ENCODE assay signal across 27 mouse cellular contexts in genomic region chr11:44204384-44204783, GRCm38 (mm10).
DNase-seq lines count a peak whose midpoint lies in the region; ATAC-seq and TF ChIP-seq lines count a peak whose summit lies in the region.
"Had no signal": no experiment of that assay in that cellular context is flagged by ENCODE, and none has a peak within 500 bp of the region (broad histone marks: within the 10 kb centered on the region; RNA-seq: fewer than 3 reads in every experiment).

No protein-coding gene starts in this region.

- TF ChIP-seq POLR2A in myocyte (IDR thresholded peaks at IDR 0.05; ENCODE audit: insufficient read length, low read depth): no peak

- H3K27me3 ChIP-seq in midbrain, embryonic 11.5 days (ENCODE audit: control insufficient read depth, insufficient read depth, low read length): no peaks in the 10 kb centered on the region
- no peaks in the 10 kb centered on the region for H3K27me3 ChIP-seq in midbrain, embryonic 16.5 days (ENCODE audit: control insufficient read depth, insufficient read depth, low read depth, low read length)
- H3K27me3 ChIP-seq in myocyte (ENCODE audit: control insufficient read depth, insufficient read depth, insufficient read length): no peaks in the 10 kb centered on the region
- H3K27me3 ChIP-seq in heart, embryonic 11.5 days (ENCODE audit: control insufficient read depth, insufficient read depth, low read length): no peaks in the 10 kb centered on the region
- H3K27me3 ChIP-seq: forebrain, embryonic 13.5 days; hindbrain, embryonic 13.5 days had no signal

- H3K4me3 ChIP-seq in midbrain, embryonic 11.5 days (ENCODE audit: low read depth, low read length): no peak overlapping the region
- no peak overlapping the region for H3K4me3 ChIP-seq in midbrain, embryonic 16.5 days (ENCODE audit: low read depth, low read length)
- H3K4me3 ChIP-seq in myocyte: no peak overlapping the region
- H3K4me3 ChIP-seq in heart, embryonic 11.5 days (ENCODE audit: low read depth, low read length): no peak overlapping the region
- H3K4me3 ChIP-seq: forebrain, embryonic 10.5 days; forebrain, embryonic 13.5 days; heart, adult 2 months; heart, embryonic 10.5 days; hindbrain, embryonic 10.5 days; hindbrain, embryonic 13.5 days had no signal

- DNase-seq in midbrain, embryonic 11.5 days (ENCODE audit: low spot score, missing footprints): peak; percentile 8
- no peak for DNase-seq in kidney, adult 11 months
- no peak for DNase-seq in frontal cortex, adult 2 months (ENCODE audit: extremely low spot score in 1 of 2, low spot score in 1 of 2)
- DNase-seq: adrenal gland, postnatal 10 days; adrenal gland, postnatal 36 days; cerebellum, adult 18-20 months; cerebellum, adult 9-10 months; cerebellum, postnatal 14 days; embryo, embryonic 11 days; forebrain, postnatal 0 days; gastrocnemius, postnatal 25 days; heart, adult 2 months had no signal

- H3K4me2 ChIP-seq in midbrain, embryonic 11.5 days: no peak overlapping the region
- H3K4me2 ChIP-seq in midbrain, embryonic 16.5 days (ENCODE audit: low read length): no peak overlapping the region
- peak overlapping the region; percentile 13 for H3K4me2 ChIP-seq in myocyte (ENCODE audit: low read depth)
- H3K4me2 ChIP-seq in heart, embryonic 11.5 days: no peak overlapping the region
- H3K4me2 ChIP-seq: forebrain, embryonic 13.5 days; hindbrain, embryonic 13.5 days had no signal

- ATAC-seq in midbrain, embryonic 11.5 days (ENCODE audit: low FRiP score): no peak
- ATAC-seq in midbrain, embryonic 16.5 days: no peak
- ATAC-seq in common myeloid progenitor, adult 5-6 weeks (replicated peaks; ENCODE audit: low read depth, poor library complexity, severe bottlenecking): peak; percentile 86
- ATAC-seq in megakaryocyte, adult 5-6 weeks (ENCODE audit: poor library complexity, severe bottlenecking): peak; percentile 66
- no peak for ATAC-seq in heart, embryonic 11.5 days (replicated peaks; ENCODE audit: insufficient number of reproducible peaks, low FRiP score, low TSS enrichment)
- ATAC-seq: activated CD4-positive, CD25-positive, alpha-beta regulatory T cell, adult 4 months; CD4-positive, CD25-positive, alpha-beta regulatory T cell, adult 4 months; forebrain, embryonic 13.5 days; forebrain, postnatal 0 days; hindbrain, postnatal 0 days; inflammation-experienced regulatory T-cells, adult 6 months; intestine, embryonic 16.5 days had no signal

- 88% methylated on average over 3 of the region's 3 CpGs for WGBS in midbrain, embryonic 11.5 days
- WGBS in midbrain, embryonic 16.5 days: 92% methylated on average over 3 of the region's 3 CpGs
- WGBS in heart, embryonic 11.5 days (ENCODE audit: insufficient replicate concordance): 62% methylated on average over 3 of the region's 3 CpGs

- no peak overlapping the region for H3K9ac ChIP-seq in midbrain, embryonic 11.5 days (ENCODE audit: low read length)
- no peak overlapping the region for H3K9ac ChIP-seq in midbrain, embryonic 16.5 days (ENCODE audit: low read depth, low read length)
- H3K9ac ChIP-seq in heart, embryonic 11.5 days (ENCODE audit: low read depth, low read length): no peak overlapping the region
- H3K9ac ChIP-seq: forebrain, embryonic 13.5 days; forebrain, postnatal 0 days; hindbrain, embryonic 13.5 days had no signal

- H3K36me3 ChIP-seq in midbrain, embryonic 11.5 days (ENCODE audit: control insufficient read depth, insufficient read depth, low read length): no peaks in the 10 kb centered on the region
- no peaks in the 10 kb centered on the region for H3K36me3 ChIP-seq in midbrain, embryonic 16.5 days (ENCODE audit: control insufficient read depth, insufficient read depth, low read length)
- H3K36me3 ChIP-seq in myocyte (ENCODE audit: control insufficient read depth, insufficient read depth): no peaks in the 10 kb centered on the region
- no peaks in the 10 kb centered on the region for H3K36me3 ChIP-seq in heart, embryonic 11.5 days (ENCODE audit: control insufficient read depth, insufficient read depth, low read length)
- H3K36me3 ChIP-seq: forebrain, embryonic 10.5 days; heart, embryonic 10.5 days; hindbrain, embryonic 10.5 days; hindbrain, embryonic 13.5 days had no signal

- H3K27ac ChIP-seq in midbrain, embryonic 11.5 days (ENCODE audit: low read depth, low read length): no peak overlapping the region
- no peak overlapping the region for H3K27ac ChIP-seq in midbrain, embryonic 16.5 days (ENCODE audit: low read length)
- no peak overlapping the region for H3K27ac ChIP-seq in heart, embryonic 11.5 days (ENCODE audit: low read depth, low read length)
- H3K27ac ChIP-seq: forebrain, embryonic 10.5 days; forebrain, embryonic 13.5 days; heart, adult 2 months; heart, embryonic 10.5 days; hindbrain, embryonic 10.5 days; hindbrain, embryonic 13.5 days; hindbrain, postnatal 0 days had no signal

- no peaks in the 10 kb centered on the region for H3K9me3 ChIP-seq in midbrain, embryonic 11.5 days (ENCODE audit: control insufficient read depth, low read length)
- H3K9me3 ChIP-seq in midbrain, embryonic 16.5 days (replicated peaks; ENCODE audit: control insufficient read depth, low read length, poor library complexity, severe bottlenecking): no peaks in the 10 kb centered on the region
- H3K9me3 ChIP-seq in heart, embryonic 11.5 days (replicated peaks; ENCODE audit: control insufficient read depth, low read length): no peaks in the 10 kb centered on the region
- H3K9me3 ChIP-seq: forebrain, embryonic 10.5 days; forebrain, embryonic 13.5 days; heart, embryonic 10.5 days; hindbrain, embryonic 10.5 days; hindbrain, embryonic 13.5 days had no signal

- H3K79me2 ChIP-seq in myocyte (ENCODE audit: control insufficient read depth, insufficient read depth): no peaks in the 10 kb centered on the region

- no peak overlapping the region for H3ac ChIP-seq in myocyte (ENCODE audit: control insufficient read depth, insufficient read length)

- no peaks in the 10 kb centered on the region for H3K4me1 ChIP-seq in midbrain, embryonic 11.5 days (ENCODE audit: control insufficient read depth, insufficient read depth, low read length)
- no peaks in the 10 kb centered on the region for H3K4me1 ChIP-seq in midbrain, embryonic 16.5 days (ENCODE audit: control insufficient read depth, insufficient read depth, low read length)
- no peaks in the 10 kb centered on the region for H3K4me1 ChIP-seq in heart, embryonic 11.5 days (ENCODE audit: control insufficient read depth, insufficient read depth, low read length)
- H3K4me1 ChIP-seq: forebrain, embryonic 10.5 days; forebrain, embryonic 13.5 days; heart, embryonic 10.5 days; hindbrain, embryonic 10.5 days; hindbrain, embryonic 13.5 days had no signal

TF ChIP-seq in myocyte, 11 proteins besides CTCF, POLR2A, EP300 and RAD21:
- TF ChIP-seq SRF (IDR thresholded peaks at IDR 0.05; ENCODE audit: control insufficient read depth, insufficient read length, low read depth): no peak
- TF ChIP-seq TCF12 (IDR thresholded peaks at IDR 0.05; ENCODE audit: insufficient read depth, poor library complexity, severe bottlenecking): no peak
- TF ChIP-seq TCF3 (IDR thresholded peaks at IDR 0.05; ENCODE audit: insufficient read length, low read depth): no peak
- no peak for TF ChIP-seq POLR2AphosphoS2 (IDR thresholded peaks at IDR 0.05; ENCODE audit: insufficient read length, low read depth)
- TF ChIP-seq REST (IDR thresholded peaks at IDR 0.05; ENCODE audit: insufficient read depth, insufficient read length): no peak
- TF ChIP-seq MAX (IDR thresholded peaks at IDR 0.05; ENCODE audit: low read depth): no peak
- TF ChIP-seq E2F4 (IDR thresholded peaks at IDR 0.05; ENCODE audit: insufficient read depth): no peak
- no peak for TF ChIP-seq CEBPB (IDR thresholded peaks at IDR 0.05; ENCODE audit: insufficient read depth, poor library complexity, severe bottlenecking)
- TF ChIP-seq MYOD1 (IDR thresholded peaks at IDR 0.05; ENCODE audit: control insufficient read depth in 1 of 3, insufficient read length in 2 of 3, low read depth in 2 of 3): no peak
- no peak for TF ChIP-seq MYOG (IDR thresholded peaks at IDR 0.05; ENCODE audit: control insufficient read depth in 1 of 3, insufficient read depth in 1 of 3, insufficient read length in 2 of 3, low read depth in 2 of 3)
- TF ChIP-seq USF1 (IDR thresholded peaks at IDR 0.05; ENCODE audit: low read depth): no peak

Comparison
In these comparisons a context has a peak if more than half of its experiments do, and no peak if none do; other contexts are left out.
1. ATAC-seq: peak in common myeloid progenitor, adult 5-6 weeks (single experiment) and megakaryocyte, adult 5-6 weeks (single experiment); none in midbrain, embryonic 11.5 days (single experiment), midbrain, embryonic 16.5 days (single experiment) and heart, embryonic 11.5 days (single experiment).